Mouse (Mus musculus) intestine, postnatal 0 days (tissue): Measurements from ENCODE around the gene Col20a1. TPM values are rescaled to one million over a fixed set of nuclear protein-coding genes. Genes with fewer than 3 reads are reported as not detected.

Source experiments
- ATAC-seq: fragments of 200-750 bp; cut with Nextera tagmentation; 2 replicates; pipeline ENCODE4 v1.8.0; 2017; ENCODE audit warnings: mild to moderate bottlenecking, moderate TSS enrichment, moderate library complexity
- H3K27ac ChIP-seq: fragments of 300-500 bp; sonication (generic); 2 replicates; pipeline ENCODE4 v1.5.1; 2014; ENCODE audit warnings: mild to moderate bottlenecking, low read depth, low read length, moderate library complexity
- H3K27me3 ChIP-seq: fragments of 300-500 bp; sonication (generic); replicated peaks from 2 replicates; pipeline ENCODE4 v1.6.1; 2014; ENCODE audit warnings: low read length, mixed read lengths; ENCODE audit not compliant: control insufficient read depth, insufficient read depth
- H3K36me3 ChIP-seq: fragments of 300-500 bp; sonication (generic); 2 replicates; pipeline ENCODE4 v1.6.1; 2014; ENCODE audit warnings: mild to moderate bottlenecking, moderate library complexity; ENCODE audit not compliant: control insufficient read depth, insufficient read depth
- H3K4me1 ChIP-seq: fragments of 300-500 bp; sonication (generic); replicated peaks from 2 replicates; pipeline ENCODE4 v1.6.1; 2014; ENCODE audit warnings: antibody characterized with exemption, low read length, mixed read lengths; ENCODE audit not compliant: control insufficient read depth, insufficient read depth
- H3K4me2 ChIP-seq: fragments of 300-500 bp; sonication (generic); replicated peaks from 2 replicates; pipeline ENCODE4 v1.6.1; 2014; ENCODE audit warnings: low read depth, mild to moderate bottlenecking, moderate library complexity
- H3K4me3 ChIP-seq: fragments of 300-500 bp; sonication (generic); 2 replicates; pipeline ENCODE4 v1.5.1; 2014; ENCODE audit warnings: low read depth, low read length
- H3K9ac ChIP-seq: fragments of 300-500 bp; sonication (generic); 2 replicates; pipeline ENCODE4 v1.6.1; 2014; ENCODE audit warnings: mild to moderate bottlenecking, low read depth, low read length
- H3K9me3 ChIP-seq: fragments of 300-500 bp; sonication (generic); 2 replicates; pipeline ENCODE4 v1.6.1; 2016; ENCODE audit warnings: mixed run types; ENCODE audit not compliant: control insufficient read depth
- CTCF ChIP-seq: sonication (generic); IDR thresholded peaks from 2 replicates; pipeline ENCODE4 v1.5.1; 2016; ENCODE audit warnings: low read depth, mild to moderate bottlenecking, control low read depth, antibody characterized with exemption, moderate library complexity
- WGBS: fragments of 180-500 bp; shearing (Covaris S2); extraction: QIAGEN DNeasy Blood & Tissue Kit; methylation state at CpG from one replicate; pipeline ENCODE4 v1.1.7; 2014; 5-methylcytosine and 5-hydroxymethylcytosine counted together
- polyA plus RNA-seq: library from polyadenylated mRNA; unstranded; fragments of >200 nt; fragmentation: Nextera tagmentation; extraction: Ambion mirVana; gene quantifications from 2 replicates; pipeline ENCODE4 v1.2.1, GENCODE M21; 2015

Gene Col20a1
- polyA plus RNA-seq, 1 experiment from 2014 or later = 0.80 TPM

GRCm38 (mm10) chr2:181048252-181048945 lies 62.1 kb downstream of the Col20a1 start:
- Histone ChIP-seq H3K4me2 (no peak overlapping the region), H3K27ac (no peak overlapping the region), H3K27me3 (no peaks in the 10 kb centered on the region), H3K36me3 (no peaks in the 10 kb centered on the region), H3K9ac (no peak overlapping the region), H3K4me3 (no peak overlapping the region), H3K4me1 (no peaks in the 10 kb centered on the region), H3K9me3 (no peaks in the 10 kb centered on the region)
- 56% methylated on average over 7 of the region's 7 CpGs for WGBS
- no peak for ATAC-seq
- TF ChIP-seq CTCF = no peak

GRCm38 (mm10) chr2:181048986-181049385 lies 62.7 kb downstream of the Col20a1 start:
- H3K27ac ChIP-seq = no peak overlapping the region
- no peak overlapping the region for H3K4me3 ChIP-seq
- no peaks in the 10 kb centered on the region for H3K27me3 ChIP-seq
- TF ChIP-seq CTCF = no peak
- H3K9me3 ChIP-seq = no peaks in the 10 kb centered on the region
- H3K36me3 ChIP-seq = no peaks in the 10 kb centered on the region
- no peaks in the 10 kb centered on the region for H3K4me1 ChIP-seq
- H3K9ac ChIP-seq = no peak overlapping the region
- ATAC-seq = no peak
- 73% methylated on average over 9 of the region's 9 CpGs for WGBS
- H3K4me2 ChIP-seq = no peak overlapping the region

GRCm38 (mm10) chr2:181052171-181052570 lies 65.8 kb downstream of the Col20a1 start:
- no peaks in the 10 kb centered on the region for H3K4me1 ChIP-seq
- no peak overlapping the region for H3K9ac ChIP-seq
- ATAC-seq = no peak
- H3K27ac ChIP-seq = no peak overlapping the region
- WGBS = 85% methylated on average over 1 of the region's 1 CpGs
- no peaks in the 10 kb centered on the region for H3K36me3 ChIP-seq
- no peaks in the 10 kb centered on the region for H3K9me3 ChIP-seq
- no peak overlapping the region for H3K4me2 ChIP-seq
- H3K27me3 ChIP-seq = no peaks in the 10 kb centered on the region
- H3K4me3 ChIP-seq = no peak overlapping the region
- TF ChIP-seq CTCF = no peak

- Histone ChIP-seq H3K27ac (no peak overlapping the region), H3K4me3 (no peak overlapping the region), H3K4me1 (no peaks in the 10 kb centered on the region), H3K36me3 (no peaks in the 10 kb centered on the region), H3K9me3 (no peaks in the 10 kb centered on the region), H3K27me3 (no peaks in the 10 kb centered on the region), H3K4me2 (no peak overlapping the region), H3K9ac (no peak overlapping the region)
- ATAC-seq = no peak
- no peak for TF ChIP-seq CTCF
- 49% methylated on average over 8 of the region's 8 CpGs for WGBS
Measured at GRCm38 (mm10) chr2:181057341-181057740, 71.0 kb downstream of the Col20a1 start.

GRCm38 (mm10) chr2:181058193-181058592 lies 71.9 kb downstream of the Col20a1 start:
- Histone ChIP-seq H3K4me1 (no peaks in the 10 kb centered on the region), H3K27me3 (no peaks in the 10 kb centered on the region), H3K9me3 (no peaks in the 10 kb centered on the region), H3K4me2 (no peak overlapping the region), H3K4me3 (no peak overlapping the region), H3K9ac (no peak overlapping the region), H3K36me3 (no peaks in the 10 kb centered on the region), H3K27ac (no peak overlapping the region)
- WGBS = 40% methylated on average over 3 of the region's 3 CpGs
- no peak for TF ChIP-seq CTCF
- no peak for ATAC-seq

GRCm38 (mm10) chr2:181060127-181060526 lies 73.8 kb downstream of the Col20a1 start:
- peak; percentile 96 for TF ChIP-seq CTCF
- no peaks in the 10 kb centered on the region for H3K4me1 ChIP-seq
- H3K9ac ChIP-seq = no peak overlapping the region
- WGBS = 15% methylated on average over 5 of the region's 5 CpGs
- no peak overlapping the region for H3K4me2 ChIP-seq
- H3K9me3 ChIP-seq = no peaks in the 10 kb centered on the region
- H3K36me3 ChIP-seq = no peaks in the 10 kb centered on the region
- no peak for ATAC-seq
- no peak overlapping the region for H3K4me3 ChIP-seq
- H3K27ac ChIP-seq = no peak overlapping the region
- no peaks in the 10 kb centered on the region for H3K27me3 ChIP-seq
